Mouse (Mus musculus): ENCODE measurements around the gene Sycn. TPM values are rescaled to one million over a fixed set of nuclear protein-coding genes. Genes with fewer than 3 reads are reported as not detected.

The Sycn gene
- polyA plus RNA-seq, 1 experiment from 2014 or later: not detected

DNA sequence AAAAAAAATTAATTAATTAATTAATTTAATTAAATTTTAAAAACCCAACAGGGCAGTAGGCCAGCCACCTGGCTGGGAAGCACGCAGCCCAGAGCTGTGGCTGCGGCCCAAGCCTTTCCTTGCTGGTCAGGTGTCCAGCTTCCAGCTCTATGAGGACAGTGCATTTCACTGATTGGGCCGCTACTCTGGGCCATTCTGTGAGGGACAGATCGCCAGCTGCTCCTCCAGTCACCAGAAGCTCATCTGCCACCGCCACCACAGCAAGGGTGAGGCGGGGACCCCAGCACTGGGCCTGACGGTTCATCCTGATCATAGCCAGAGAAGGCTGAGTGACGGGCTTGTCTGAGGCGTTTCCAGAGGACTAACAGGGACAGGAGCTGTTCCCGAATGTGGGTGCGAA is 21.3 kb downstream of the Sycn start:
- Histone ChIP-seq H3K36me3 (peaks cover 82% of the 10 kb centered on the region), H3K27ac (no peak overlapping the region), H3K9ac (no peak overlapping the region), H3K4me1 (no peaks in the 10 kb centered on the region), H3K4me2 (replicated peaks) (no peak overlapping the region), H3K27me3 (replicated peaks) (no peaks in the 10 kb centered on the region), H3K4me3 (no peak overlapping the region), H3K9me3 (no peaks in the 10 kb centered on the region)
- no peak for ATAC-seq (ENCODE audit: low FRiP score, low read depth)
- WGBS: 92% methylated on average over 11 of the region's 11 CpGs

DNA sequence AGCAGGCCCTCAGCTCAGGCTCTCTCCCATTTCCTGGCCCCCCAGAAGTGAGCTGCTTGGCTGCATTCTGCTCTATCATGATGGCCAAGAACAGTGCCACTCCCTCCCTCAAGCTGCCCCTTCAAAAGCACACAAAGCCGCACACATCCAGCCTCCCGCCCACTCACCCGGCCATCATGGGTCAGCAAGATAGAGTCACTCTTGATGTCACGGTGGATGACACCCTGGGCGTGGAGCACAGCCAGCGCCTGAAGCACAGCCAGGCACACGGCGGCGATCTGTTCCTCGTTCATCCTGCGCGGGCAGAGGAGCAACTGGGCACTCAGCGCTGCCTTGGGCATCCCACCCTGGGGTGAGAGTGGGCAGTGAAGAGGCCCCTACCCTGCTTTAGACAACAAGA is 21.7 kb downstream of the Sycn start:
- H3K4me1 ChIP-seq: no peaks in the 10 kb centered on the region
- ATAC-seq (ENCODE audit: low FRiP score, low read depth): no peak
- no peaks in the 10 kb centered on the region for H3K9me3 ChIP-seq
- no peak overlapping the region for H3K4me2 ChIP-seq (replicated peaks)
- H3K36me3 ChIP-seq: peaks cover 86% of the 10 kb centered on the region
- WGBS: 94% methylated on average over 13 of the region's 13 CpGs
- no peak overlapping the region for H3K27ac ChIP-seq
- no peak overlapping the region for H3K9ac ChIP-seq
- H3K4me3 ChIP-seq: no peak overlapping the region
- no peaks in the 10 kb centered on the region for H3K27me3 ChIP-seq (replicated peaks)

- Histone ChIP-seq H3K27ac (no peak overlapping the region), H3K4me1 (no peaks in the 10 kb centered on the region), H3K36me3 (peaks cover 91% of the 10 kb centered on the region), H3K9me3 (no peaks in the 10 kb centered on the region), H3K4me2 (replicated peaks) (no peak overlapping the region), H3K9ac (no peak overlapping the region), H3K4me3 (no peak overlapping the region), H3K27me3 (replicated peaks) (no peaks in the 10 kb centered on the region)
- WGBS: 96% methylated on average over 13 of the region's 13 CpGs
- ATAC-seq (ENCODE audit: low FRiP score, low read depth): no peak
Observed at GRCm38 (mm10) chr7:28562951-28563350, 22.3 kb downstream of the Sycn start.

GRCm38 (mm10) chr7:28565407-28565806 is 24.7 kb downstream of the Sycn start:
- peaks cover 81% of the 10 kb centered on the region for H3K36me3 ChIP-seq
- 78% methylated on average over 5 of the region's 5 CpGs for WGBS
- H3K4me2 ChIP-seq (replicated peaks): no peak overlapping the region
- ATAC-seq (ENCODE audit: low FRiP score, low read depth): no peak
- no peak overlapping the region for H3K4me3 ChIP-seq
- no peaks in the 10 kb centered on the region for H3K27me3 ChIP-seq (replicated peaks)
- H3K9ac ChIP-seq: no peak overlapping the region
- no peak overlapping the region for H3K27ac ChIP-seq
- no peaks in the 10 kb centered on the region for H3K9me3 ChIP-seq
- no peaks in the 10 kb centered on the region for H3K4me1 ChIP-seq

DNA sequence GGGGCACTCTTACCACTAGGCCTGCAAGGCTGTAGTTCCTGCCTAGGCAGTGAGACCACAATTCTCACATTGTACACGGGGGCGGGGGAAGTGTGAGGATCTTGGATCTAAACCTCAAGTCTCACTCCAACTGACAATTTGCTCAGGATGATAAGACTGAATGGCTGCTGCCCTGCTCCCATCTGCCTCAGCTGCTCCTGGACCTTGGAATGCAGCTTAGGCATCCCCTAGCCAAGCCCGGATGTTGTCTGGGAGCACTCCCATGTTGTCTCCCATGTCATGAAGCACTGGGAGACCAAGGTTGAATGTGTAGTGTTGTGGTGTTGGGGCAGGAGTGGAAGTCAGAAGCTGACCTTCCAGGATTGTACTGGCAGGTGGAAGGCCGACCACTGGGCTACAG is 26.9 kb downstream of the Sycn start:
- H3K36me3 ChIP-seq: peaks cover 64% of the 10 kb centered on the region

GRCm38 (mm10) chr7:28568253-28568652 is 27.6 kb downstream of the Sycn start:
- peaks cover 13% of the 10 kb centered on the region; the same call in 1 of the 2 replicates for H3K4me1 ChIP-seq
- H3K4me3 ChIP-seq: no peak overlapping the region
- no peak overlapping the region for H3K27ac ChIP-seq
- no peaks in the 10 kb centered on the region for H3K9me3 ChIP-seq
- peak; percentile 42; the same call in 1 of the 2 replicates for ATAC-seq (ENCODE audit: low FRiP score, low read depth)
- H3K9ac ChIP-seq: no peak overlapping the region
- no peak overlapping the region for H3K4me2 ChIP-seq (replicated peaks)
- H3K27me3 ChIP-seq (replicated peaks): no peaks in the 10 kb centered on the region
- peaks cover 57% of the 10 kb centered on the region for H3K36me3 ChIP-seq

More for the DNA sequence above, 26.9 kb downstream of the Sycn start:
- Histone ChIP-seq H3K4me1 (peaks cover 13% of the 10 kb centered on the region; the same call in 1 of the 2 replicates), H3K27ac (no peak overlapping the region), H3K27me3 (replicated peaks) (no peaks in the 10 kb centered on the region), H3K9me3 (no peaks in the 10 kb centered on the region), H3K4me2 (replicated peaks) (no peak overlapping the region), H3K9ac (no peak overlapping the region), H3K4me3 (no peak overlapping the region)
- no peak for ATAC-seq (ENCODE audit: low FRiP score, low read depth)
- WGBS: 91% methylated on average over 4 of the region's 4 CpGs

DNA sequence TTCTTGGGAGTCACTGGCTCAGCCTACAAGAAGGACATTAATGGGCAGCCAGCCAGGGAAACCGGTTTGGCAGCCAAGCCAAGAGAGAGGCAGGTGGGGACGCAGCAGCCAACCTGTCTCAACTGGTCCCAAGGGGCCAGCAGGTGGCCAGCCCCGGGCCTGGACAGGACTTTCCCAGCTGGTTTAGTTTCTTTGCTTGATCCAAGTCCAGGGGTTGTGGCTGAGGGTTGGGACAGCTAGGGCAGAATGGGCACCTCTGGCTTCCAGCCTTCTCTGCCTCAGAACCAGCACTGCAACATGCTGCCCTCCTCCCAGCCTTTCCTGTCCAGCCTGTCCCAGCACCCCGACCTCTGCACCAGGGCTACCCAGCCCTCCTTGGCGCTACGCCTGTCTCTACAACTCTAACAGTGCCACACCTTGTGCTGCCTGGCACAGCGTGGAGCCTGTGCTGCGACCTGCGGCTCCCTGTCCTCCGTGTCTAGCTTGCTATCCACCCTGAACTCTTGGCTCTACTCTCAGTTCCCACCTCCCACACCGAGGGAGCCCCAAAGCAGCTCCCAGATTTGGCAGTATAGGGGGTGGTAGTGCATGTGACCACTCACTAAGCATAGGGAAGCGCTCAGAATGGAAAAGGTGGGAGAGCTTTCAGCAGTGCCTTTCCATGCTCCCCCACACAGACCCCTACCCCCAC is 29.8 kb downstream of the Sycn start:
- peaks cover 35% of the 10 kb centered on the region for H3K36me3 ChIP-seq
- H3K4me3 ChIP-seq: no peak overlapping the region
- H3K4me1 ChIP-seq: peaks cover 13% of the 10 kb centered on the region; the same call in 1 of the 2 replicates
- 76% methylated on average over 12 of the region's 12 CpGs for WGBS
- H3K4me2 ChIP-seq (replicated peaks): no peak overlapping the region
- no peak for ATAC-seq (ENCODE audit: low FRiP score, low read depth)
- H3K9me3 ChIP-seq: no peaks in the 10 kb centered on the region
- no peaks in the 10 kb centered on the region for H3K27me3 ChIP-seq (replicated peaks)
- H3K9ac ChIP-seq: no peak overlapping the region
- no peak overlapping the region for H3K27ac ChIP-seq

DNA sequence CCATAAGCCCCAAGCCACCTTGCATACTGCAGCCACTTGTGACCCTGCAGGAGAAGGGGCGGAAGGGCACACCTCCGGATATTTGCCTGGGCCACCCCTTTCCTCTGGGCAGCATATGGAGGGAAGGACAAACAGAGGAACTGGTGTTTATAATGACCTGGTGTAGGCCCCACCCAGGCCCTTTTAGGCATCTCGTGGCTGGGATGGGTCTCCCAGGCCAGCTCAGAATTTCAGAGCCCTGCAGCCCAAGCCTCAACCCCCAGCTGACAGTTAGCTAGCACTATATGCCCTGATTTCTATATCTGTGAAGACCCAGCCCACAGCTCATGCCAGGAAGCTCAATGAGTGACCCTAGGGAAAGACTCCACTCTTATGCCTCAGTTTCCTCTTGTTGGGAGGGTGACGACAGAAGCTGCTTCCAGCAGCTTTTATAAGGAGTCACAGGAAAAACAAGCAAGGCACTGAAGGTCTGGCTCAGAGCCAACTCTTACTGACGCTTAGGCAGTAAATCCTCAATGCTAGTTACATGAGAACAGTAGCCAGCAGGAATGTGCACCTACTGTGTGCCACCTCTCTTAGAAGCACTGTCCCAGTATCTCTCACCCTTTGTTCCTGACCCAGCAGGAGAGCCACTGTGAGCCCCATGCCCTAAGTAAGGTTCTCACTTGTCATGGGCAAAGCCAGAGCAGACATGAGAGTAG is 30.4 kb downstream of the Sycn start:
- Histone ChIP-seq H3K4me2 (replicated peaks) (no peak overlapping the region), H3K4me1 (peaks cover 13% of the 10 kb centered on the region; the same call in 1 of the 2 replicates), H3K9me3 (no peaks in the 10 kb centered on the region), H3K9ac (no peak overlapping the region), H3K36me3 (peaks cover 28% of the 10 kb centered on the region), H3K4me3 (no peak overlapping the region), H3K27me3 (replicated peaks) (no peaks in the 10 kb centered on the region), H3K27ac (no peak overlapping the region)
- no peak for ATAC-seq (ENCODE audit: low FRiP score, low read depth)
- 52% methylated on average over 5 of the region's 5 CpGs for WGBS

DNA sequence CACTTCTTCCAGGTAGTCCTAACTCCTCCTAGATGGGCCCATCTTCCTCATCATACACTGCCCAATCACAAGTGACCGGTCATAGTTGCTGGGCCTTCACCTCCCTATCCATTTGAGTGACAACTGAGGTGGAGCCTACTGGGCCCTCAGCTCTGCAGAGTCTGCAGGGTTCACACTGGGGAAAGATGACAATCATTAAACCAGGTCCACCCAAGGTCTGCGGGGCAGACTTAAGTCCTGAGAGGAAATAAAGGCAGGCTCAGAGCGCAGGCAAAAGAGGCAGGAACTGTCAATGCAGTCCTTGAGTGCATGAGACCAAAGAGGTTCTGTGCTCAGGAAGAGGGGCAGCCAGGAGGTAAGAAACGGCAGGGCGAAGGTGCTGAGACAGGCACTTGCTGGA is 32.0 kb downstream of the Sycn start:
- peaks cover 13% of the 10 kb centered on the region; the same call in 1 of the 2 replicates for H3K4me1 ChIP-seq
- no peaks in the 10 kb centered on the region for H3K27me3 ChIP-seq (replicated peaks)
- H3K9ac ChIP-seq: no peak overlapping the region
- 89% methylated on average over 5 of the region's 5 CpGs for WGBS
- peaks cover 13% of the 10 kb centered on the region for H3K36me3 ChIP-seq
- no peak for ATAC-seq (ENCODE audit: low FRiP score, low read depth)
- no peak overlapping the region for H3K4me3 ChIP-seq
- no peaks in the 10 kb centered on the region for H3K9me3 ChIP-seq
- H3K4me2 ChIP-seq (replicated peaks): no peak overlapping the region
- H3K27ac ChIP-seq: no peak overlapping the region

DNA sequence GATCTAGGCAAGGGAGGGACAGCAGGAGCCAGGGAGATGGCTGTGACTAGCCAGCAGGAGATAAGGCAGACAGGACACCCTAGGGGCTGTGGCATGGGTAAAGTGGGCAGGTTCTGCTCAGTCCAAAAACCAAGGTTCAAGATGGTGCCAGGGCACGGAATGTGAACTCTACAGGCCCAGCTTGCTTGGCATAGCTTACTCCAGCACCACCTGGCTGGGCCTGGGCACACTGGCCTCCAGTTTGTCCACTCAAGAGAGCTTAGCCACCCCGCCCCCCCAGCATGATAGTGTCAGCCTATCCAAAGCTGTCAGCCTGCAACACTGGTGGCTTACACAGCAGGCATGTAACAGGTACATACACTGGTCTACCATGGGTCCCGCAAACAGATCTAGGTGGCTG is 32.6 kb downstream of the Sycn start:
- 95% methylated on average over 3 of the region's 3 CpGs for WGBS

DNA sequence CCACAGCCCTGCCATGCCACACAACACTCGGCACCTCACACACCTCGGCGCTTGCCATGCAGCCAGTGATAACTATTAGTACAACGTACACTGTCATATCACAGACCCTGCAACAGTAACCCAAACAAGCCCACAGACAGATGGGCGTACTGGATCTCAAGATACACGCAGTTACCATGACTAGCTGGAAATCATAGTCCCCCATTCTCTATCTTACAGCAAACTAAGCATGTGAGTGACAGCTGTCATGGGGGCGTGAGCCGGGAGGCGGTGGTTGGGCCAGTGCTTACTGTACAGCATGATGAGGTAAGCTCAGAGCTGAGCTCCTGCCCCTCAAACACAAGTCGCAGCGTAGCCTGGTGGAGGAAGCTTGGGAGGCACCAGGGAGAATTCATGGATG is 34.9 kb downstream of the Sycn start:
- Histone ChIP-seq H3K27me3 (replicated peaks) (no peaks in the 10 kb centered on the region), H3K4me1 (peaks cover 21% of the 10 kb centered on the region; the same call in 1 of the 2 replicates), H3K36me3 (no peaks in the 10 kb centered on the region), H3K27ac (no peak overlapping the region), H3K9me3 (no peaks in the 10 kb centered on the region), H3K4me3 (no peak overlapping the region), H3K9ac (no peak overlapping the region), H3K4me2 (replicated peaks) (no peak overlapping the region)
- no peak for ATAC-seq (ENCODE audit: low FRiP score, low read depth)
- whole genome bisulfite sequencing: 94% methylated on average over 11 of the region's 11 CpGs

More for the DNA sequence above, 32.6 kb downstream of the Sycn start:
- no peak for ATAC-seq (ENCODE audit: low FRiP score, low read depth)
- Histone ChIP-seq H3K27ac (no peak overlapping the region), H3K4me2 (replicated peaks) (no peak overlapping the region), H3K9ac (no peak overlapping the region), H3K4me3 (no peak overlapping the region), H3K36me3 (peaks cover 8% of the 10 kb centered on the region; the same call in 1 of the 2 replicates), H3K4me1 (peaks cover 13% of the 10 kb centered on the region; the same call in 1 of the 2 replicates), H3K27me3 (replicated peaks) (no peaks in the 10 kb centered on the region), H3K9me3 (no peaks in the 10 kb centered on the region)

DNA sequence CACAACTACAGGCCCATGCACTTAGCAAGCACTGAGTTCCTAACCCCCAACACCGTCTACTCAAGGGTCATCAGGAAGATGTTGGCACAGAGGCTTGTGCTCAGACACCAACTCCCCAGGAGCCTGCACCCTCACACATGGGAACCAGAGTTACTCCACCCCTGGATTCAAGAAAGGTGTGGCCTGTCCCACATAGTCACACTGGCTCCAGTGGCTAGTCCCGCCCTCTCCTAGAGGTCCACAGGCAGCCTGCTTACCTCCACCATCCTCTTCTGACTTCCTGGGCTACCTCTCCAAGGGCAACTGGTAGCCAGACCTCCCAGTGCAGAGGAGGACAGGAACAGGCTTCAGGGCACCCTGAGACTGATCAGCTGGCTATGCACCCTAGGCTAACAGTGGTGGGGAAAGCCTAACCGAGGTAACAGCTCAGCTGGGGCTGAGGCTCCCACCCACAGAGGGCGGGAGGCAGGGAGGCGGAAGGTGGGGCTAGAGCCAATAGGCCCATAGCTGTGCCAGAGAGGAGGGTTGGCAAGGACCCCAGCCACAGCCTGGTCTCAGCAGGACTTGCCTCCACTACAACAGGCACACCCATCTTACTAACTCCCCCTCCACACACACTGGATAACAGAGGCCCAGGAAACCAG is 35.7 kb downstream of the Sycn start:
- H3K4me1 ChIP-seq: peaks cover 14% of the 10 kb centered on the region; the same call in 1 of the 2 replicates
- ATAC-seq (ENCODE audit: low FRiP score, low read depth): no peak
- no peak overlapping the region for H3K9ac ChIP-seq
- H3K36me3 ChIP-seq: no peaks in the 10 kb centered on the region; the same call in 1 of the 2 replicates
- no peak overlapping the region for H3K27ac ChIP-seq
- H3K9me3 ChIP-seq: no peaks in the 10 kb centered on the region
- H3K27me3 ChIP-seq (replicated peaks): no peaks in the 10 kb centered on the region
- 83% methylated on average over 5 of the region's 5 CpGs for WGBS
- H3K4me3 ChIP-seq: no peak overlapping the region
- no peak overlapping the region for H3K4me2 ChIP-seq (replicated peaks)
